Mouse (Mus musculus): ENCODE results near the gene Bag5.

The Bag5 gene

GRCm38 (mm10) chr12:111713004-111713651 lies at the start of gene Bag5, which contains the start of gene Apopt1:
Gene Bag5 (minus strand): TSS chr12:111713257.
Gene Apopt1 (plus strand): TSS chr12:111713261.
- in situ Hi-C loops (cut with MboI, MseI) = no loop called here

GRCm38 (mm10) chr12:111760306-111760908 lies 47.4 kb upstream of the Bag5 start:
- in situ Hi-C loops (cut with MboI, MseI) = no loop called here

- in situ Hi-C loops (cut with MboI, MseI) = no loop called here
These were observed 46.4 kb upstream of the Bag5 start for GRCm38 (mm10) chr12:111759176-111760061.

GRCm38 (mm10) chr12:111758381-111759175 lies 45.5 kb upstream of the Bag5 start, which contains the start of gene Klc1:
Gene Klc1 (plus strand): TSS chr12:111758849.
- in situ Hi-C loops (cut with MboI, MseI) = no loop called here

- in situ Hi-C loops (cut with MboI, MseI) = no loop called here
These were observed 44.7 kb upstream of the Bag5 start for GRCm38 (mm10) chr12:111757561-111758325.

- in situ Hi-C loops (cut with MboI, MseI) = no loop called here
These were observed 43.6 kb upstream of the Bag5 start for GRCm38 (mm10) chr12:111756698-111757082.

GRCm38 (mm10) chr12:111756082-111756697 lies 43.1 kb upstream of the Bag5 start:
- in situ Hi-C loops (cut with MboI, MseI) = no loop called here

GRCm38 (mm10) chr12:111755231-111755630 lies 42.2 kb upstream of the Bag5 start:
- in situ Hi-C loops (cut with MboI, MseI) = no loop called here

- in situ Hi-C loops (cut with MboI, MseI) = no loop called here
These were observed 41.7 kb upstream of the Bag5 start for GRCm38 (mm10) chr12:111754710-111755109.

- in situ Hi-C loops (cut with MboI, MseI) = no loop called here
These were observed 40.3 kb upstream of the Bag5 start for GRCm38 (mm10) chr12:111753347-111753746.

GRCm38 (mm10) chr12:111752491-111752890 lies 39.4 kb upstream of the Bag5 start:
- in situ Hi-C loops (cut with MboI, MseI) = no loop called here

- in situ Hi-C loops (cut with MboI, MseI) = no loop called here
These were observed 37.7 kb upstream of the Bag5 start for GRCm38 (mm10) chr12:111750739-111751138.

- in situ Hi-C loops (cut with MboI, MseI) = no loop called here
These were observed 34.4 kb upstream of the Bag5 start for GRCm38 (mm10) chr12:111747421-111747820.

- in situ Hi-C loops (cut with MboI, MseI) = no loop called here
These were observed 33.0 kb upstream of the Bag5 start for GRCm38 (mm10) chr12:111746091-111746490.

GRCm38 (mm10) chr12:111745274-111745673 lies 32.2 kb upstream of the Bag5 start:
- in situ Hi-C loops (cut with MboI, MseI) = no loop called here

GRCm38 (mm10) chr12:111743981-111744423 lies 30.9 kb upstream of the Bag5 start:
- in situ Hi-C loops (cut with MboI, MseI) = no loop called here

GRCm38 (mm10) chr12:111743419-111743818 lies 30.4 kb upstream of the Bag5 start:
- in situ Hi-C loops (cut with MboI, MseI) = no loop called here

GRCm38 (mm10) chr12:111741338-111741737 lies 28.3 kb upstream of the Bag5 start:
- in situ Hi-C loops (cut with MboI, MseI) = no loop called here

- in situ Hi-C loops (cut with MboI, MseI) = no loop called here
These were observed 25.7 kb upstream of the Bag5 start for GRCm38 (mm10) chr12:111738754-111739153.

GRCm38 (mm10) chr12:111737370-111737769 lies 24.3 kb upstream of the Bag5 start:
- in situ Hi-C loops (cut with MboI, MseI) = no loop called here

Measured in T-helper 1 cell (primary cell).